Mouse (Mus musculus): ENCODE measurements around the gene Vmn2r5.
"Not testable (repeated sequence)": the region's sequence is repeated elsewhere in the genome, so short reads cannot be mapped to it uniquely, and the experiment has no call there.

Vmn2r5 gene

DNA sequence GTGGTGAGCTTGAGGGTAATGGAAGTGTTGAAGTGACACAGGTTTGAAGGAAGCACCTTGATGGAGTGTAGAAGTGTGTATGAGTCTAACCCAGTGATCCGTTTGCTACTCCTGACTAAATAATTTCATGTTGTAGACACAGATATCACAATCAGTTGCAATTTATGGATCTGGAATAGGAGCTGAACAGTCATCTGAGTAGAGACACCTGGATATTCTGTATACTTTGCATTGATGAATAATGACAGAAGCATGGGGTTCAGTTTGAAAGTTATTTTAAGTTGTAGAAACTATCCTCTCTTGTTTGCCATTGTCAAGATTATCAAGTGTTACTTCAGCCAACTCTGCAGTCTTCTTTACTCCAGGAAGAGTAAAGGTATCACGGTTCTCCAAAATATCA lies at the start of gene Vmn2r5:
TSS of gene Vmn2r5 (minus strand) at position 101 of the 400 bp plus-strand sequence.
- not testable (repeated sequence) for DNase-seq

DNA sequence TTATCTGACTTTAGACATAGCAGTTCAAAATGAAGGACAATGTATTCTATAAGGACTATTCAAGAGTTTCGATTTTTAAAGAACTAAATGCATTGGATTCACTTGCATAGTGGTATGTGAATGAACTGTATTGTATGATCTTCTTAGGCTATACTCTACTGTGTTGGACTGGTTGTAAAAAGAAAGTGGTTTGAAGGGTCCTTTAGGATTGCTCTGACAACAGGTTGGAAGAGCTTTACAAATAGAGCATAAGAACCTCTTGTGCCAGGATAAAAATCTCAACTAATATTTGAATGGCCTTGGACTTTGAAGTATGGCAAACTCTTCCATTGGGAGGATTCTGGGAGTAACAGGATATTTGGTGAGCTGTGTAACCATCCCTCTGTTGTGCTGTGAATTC lies 13.9 kb upstream of the Vmn2r5 start:
- not testable (repeated sequence) for DNase-seq
